Mouse (Mus musculus): ENCODE data around the gene Prrt4.

The Prrt4 gene

DNA sequence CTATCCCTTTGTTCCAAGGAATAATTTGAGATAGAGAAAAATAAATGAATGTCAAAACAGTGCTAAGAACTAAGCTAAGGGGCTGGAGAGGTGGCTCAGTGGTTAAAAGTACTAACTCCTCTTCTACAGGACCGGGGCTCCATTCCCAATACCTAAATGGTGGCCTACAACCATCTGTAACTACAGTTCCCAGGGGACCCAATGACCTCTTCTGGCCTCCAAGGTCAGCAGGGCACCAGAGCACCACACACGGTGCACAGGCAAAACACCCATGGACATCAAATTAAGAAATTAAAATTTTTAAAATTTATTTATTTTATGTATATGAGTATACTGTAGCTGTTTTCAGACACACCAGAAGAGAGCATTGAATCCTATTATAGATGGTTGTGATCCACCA is 18.6 kb downstream of the Prrt4 start:
- no peak for DNase-seq (ENCODE audit: extremely low read depth, insufficient read length, low spot score)

DNA sequence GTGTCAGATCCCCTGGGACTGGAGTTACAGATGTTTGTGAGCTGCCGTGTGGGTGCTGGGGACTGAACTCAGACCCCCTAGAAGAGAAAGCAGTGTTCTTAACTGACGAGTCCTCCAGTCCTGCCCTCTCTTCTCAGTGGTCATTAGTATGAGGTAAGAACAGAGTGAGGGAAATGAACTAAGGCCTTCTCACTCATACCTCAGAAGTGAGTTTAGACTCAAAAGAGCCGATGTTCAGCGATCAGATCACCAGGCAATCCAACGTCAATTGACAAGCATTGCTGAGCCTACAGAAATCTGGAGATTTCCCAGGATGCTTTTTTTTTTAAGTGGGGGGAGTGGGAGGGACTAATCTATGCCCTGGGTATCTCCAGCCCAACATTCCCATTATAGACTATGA is 23.1 kb downstream of the Prrt4 start:
- DNase-seq (ENCODE audit: extremely low read depth, insufficient read length, low spot score): no peak

DNA sequence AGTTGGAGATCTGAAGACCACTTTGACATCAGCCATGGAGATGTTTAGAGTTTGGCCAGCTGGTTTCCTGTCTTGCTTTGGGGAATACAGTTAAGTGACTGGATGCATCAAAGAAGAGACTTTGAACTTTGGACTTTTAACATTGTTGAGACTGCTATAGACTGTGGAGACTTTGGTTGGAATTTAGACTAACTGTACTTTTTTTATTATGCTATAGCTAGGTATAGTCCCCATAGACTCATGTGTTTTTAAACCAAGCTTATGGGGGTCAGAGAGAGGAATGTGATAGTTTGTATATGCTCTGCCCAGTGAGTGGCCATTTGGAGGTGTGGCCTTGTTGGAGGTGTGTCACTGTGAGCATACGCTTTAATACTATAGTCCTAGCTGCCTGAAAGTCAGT is 29.4 kb downstream of the Prrt4 start:
- DNase-seq (ENCODE audit: extremely low read depth, insufficient read length, low spot score): no peak

DNA sequence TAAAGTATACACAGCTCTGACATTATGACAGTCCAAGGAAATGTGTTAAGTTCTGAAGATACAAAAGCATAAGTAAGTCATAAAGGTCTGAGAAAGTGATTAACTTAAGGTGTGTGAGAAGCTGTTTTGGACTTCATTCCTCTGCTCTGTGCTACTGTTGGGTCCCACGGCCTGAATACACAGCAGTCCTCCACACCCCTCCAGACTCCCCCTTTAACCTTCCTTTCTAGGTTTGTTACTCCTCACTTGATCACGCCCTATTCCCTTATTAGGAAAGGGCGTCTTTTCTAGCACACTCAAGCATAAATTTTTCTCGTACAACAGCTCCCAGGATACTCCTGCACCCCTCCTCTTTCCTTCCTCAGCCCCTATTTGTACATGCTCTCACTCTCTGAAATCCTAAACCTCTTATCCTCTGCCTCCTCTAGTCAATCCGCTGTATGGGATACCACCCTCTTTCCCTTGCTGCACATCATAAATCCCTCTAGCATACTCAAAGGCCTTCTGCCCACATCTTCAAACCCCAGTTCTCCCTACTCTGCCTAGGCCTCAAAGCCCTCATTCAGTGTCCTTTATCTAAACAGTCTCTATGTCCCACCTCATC is 31.9 kb downstream of the Prrt4 start:
- DNase-seq (ENCODE audit: extremely low read depth, insufficient read length, low spot score): no peak

DNA sequence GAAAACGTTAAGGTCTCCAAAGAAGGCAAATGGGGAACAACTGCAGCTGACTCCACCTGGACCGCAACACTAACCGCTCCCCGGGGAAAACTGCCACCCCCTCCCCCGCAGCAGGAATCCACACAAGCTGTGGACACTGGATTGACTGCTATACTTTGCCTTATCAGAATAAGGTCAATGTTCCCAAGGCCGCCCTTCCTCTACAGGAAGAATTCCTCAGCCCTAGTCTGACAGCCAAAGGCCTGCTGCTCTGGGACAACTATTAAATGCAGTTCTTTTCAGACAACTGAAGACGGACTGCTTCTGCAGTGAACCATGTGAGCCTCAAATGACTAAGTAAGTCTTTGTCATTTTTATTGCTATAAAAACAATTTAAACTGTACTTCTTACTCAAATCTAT is 32.7 kb downstream of the Prrt4 start:
- DNase-seq (ENCODE audit: extremely low read depth, insufficient read length, low spot score): no peak

DNA sequence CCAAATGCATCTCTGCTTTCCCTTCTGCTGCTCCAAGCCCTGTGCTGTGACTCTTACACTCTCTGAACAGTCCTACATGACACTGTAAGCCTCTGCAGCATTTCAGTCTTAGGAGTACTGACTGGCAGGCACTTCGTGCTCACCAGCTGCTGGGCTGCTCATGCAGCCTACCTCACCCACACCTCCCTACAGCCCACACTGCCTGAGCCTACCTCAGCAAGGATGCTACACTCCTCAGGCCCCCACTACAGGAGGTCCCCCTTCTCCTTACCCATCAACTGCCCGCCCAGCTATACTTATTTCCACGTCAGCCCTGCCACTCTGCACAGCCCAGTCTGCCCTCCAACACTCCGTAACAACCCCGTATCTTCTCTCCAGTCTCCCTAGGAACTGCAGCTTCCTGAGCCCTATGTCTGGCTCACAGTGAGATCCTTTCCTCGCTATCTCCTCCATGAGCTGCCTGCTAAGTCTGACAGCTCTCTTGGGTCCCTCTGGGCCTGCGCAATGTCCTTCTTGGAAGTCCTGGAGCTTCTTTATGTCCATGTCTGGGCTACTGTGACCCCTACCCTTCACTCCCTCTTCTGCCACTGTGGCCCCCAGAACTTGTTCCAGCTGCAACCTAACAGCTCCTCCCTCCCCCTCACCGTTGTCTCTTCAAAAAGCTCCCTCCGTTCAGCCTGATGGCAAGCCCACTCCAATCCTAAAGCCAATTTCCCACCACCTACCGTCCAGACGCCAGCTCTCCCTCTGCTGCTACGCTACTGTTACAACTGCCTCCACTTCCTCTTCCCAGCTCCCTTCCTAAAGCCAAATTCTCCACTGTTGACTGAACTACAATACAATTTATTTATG is 33.7 kb downstream of the Prrt4 start:
- no peak for DNase-seq (ENCODE audit: extremely low read depth, insufficient read length, low spot score)

DNA sequence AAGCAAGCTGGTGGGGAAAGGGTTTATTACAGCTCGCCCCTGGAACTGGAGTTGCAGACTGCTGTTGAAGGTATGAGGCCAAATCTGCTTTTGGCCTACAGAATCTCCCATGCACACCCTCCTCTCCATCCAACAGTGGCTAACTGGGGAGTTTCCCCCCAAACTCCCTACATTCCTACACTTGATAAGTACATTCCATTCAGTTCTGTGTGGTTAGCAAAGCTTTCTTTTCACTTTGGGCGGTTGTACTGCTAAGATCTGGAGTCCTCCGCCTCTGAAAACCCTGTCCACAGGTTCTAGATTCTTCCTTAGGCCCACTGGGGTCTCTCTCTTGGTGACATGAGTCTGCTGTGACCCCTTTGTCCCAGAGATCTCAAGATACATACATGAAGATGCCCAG is 34.4 kb downstream of the Prrt4 start:
- DNase-seq (ENCODE audit: extremely low read depth, insufficient read length, low spot score): no peak

DNA sequence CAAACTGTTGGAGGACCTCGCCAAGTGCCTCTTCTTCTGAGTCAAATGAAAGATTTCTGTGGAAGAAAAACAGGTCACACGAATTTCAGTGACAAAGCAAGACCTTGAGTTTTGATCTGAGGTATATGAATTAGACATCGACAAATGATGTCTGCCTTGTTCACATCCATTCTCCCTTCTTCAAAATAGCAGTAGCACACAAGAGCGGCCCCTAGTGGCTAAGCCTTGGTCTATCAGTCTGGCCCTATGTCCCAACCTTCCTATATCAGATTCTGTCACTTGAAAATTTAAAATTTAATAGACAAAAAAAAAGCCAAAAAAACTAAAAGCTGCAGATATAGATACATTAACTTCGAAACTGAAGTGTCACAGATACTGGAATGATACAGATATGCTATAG is 35.8 kb downstream of the Prrt4 start:
- no peak for DNase-seq (ENCODE audit: extremely low read depth, insufficient read length, low spot score)

DNA sequence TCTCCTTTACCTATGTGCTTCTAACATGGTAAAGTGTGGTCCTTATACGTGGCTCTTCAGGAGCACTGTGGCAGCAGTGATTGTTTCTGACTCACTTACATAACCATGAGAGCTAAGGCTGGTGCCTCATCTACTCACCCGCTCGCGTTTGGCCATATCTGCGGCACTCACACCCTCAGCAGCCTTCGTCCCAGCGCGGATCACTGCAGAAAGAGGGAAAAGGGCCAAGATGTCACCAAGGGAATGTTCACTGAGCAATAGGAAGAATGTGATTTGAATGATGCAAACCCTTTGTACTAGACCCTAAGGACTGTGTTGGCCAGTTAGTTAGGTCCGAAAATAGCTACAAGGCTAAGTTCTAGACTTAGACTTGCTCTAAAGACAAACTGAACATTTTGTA is 41.9 kb downstream of the Prrt4 start:
- DNase-seq (ENCODE audit: extremely low read depth, insufficient read length, low spot score): no peak

DNA sequence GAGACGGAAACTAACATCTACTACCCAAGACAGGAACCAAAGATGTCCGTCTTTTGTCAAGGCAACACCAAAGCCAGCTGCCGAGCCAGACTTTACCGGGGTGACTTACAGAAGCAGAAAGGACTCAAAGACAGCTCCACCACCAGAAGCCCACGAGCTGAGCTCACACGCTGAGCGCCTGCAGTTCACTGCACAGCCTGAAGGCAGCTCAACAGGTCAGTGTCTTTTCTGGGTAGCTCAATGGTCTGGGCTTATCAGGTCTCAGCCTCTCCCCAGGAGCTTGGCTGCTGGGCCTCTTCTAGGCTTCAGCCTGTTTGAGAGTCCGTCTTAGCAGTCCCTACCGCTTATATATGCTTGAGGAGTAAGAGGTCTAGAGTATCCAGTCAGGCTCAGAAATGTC is 46.3 kb downstream of the Prrt4 start:
- no peak for DNase-seq (ENCODE audit: extremely low read depth, insufficient read length, low spot score)

DNA sequence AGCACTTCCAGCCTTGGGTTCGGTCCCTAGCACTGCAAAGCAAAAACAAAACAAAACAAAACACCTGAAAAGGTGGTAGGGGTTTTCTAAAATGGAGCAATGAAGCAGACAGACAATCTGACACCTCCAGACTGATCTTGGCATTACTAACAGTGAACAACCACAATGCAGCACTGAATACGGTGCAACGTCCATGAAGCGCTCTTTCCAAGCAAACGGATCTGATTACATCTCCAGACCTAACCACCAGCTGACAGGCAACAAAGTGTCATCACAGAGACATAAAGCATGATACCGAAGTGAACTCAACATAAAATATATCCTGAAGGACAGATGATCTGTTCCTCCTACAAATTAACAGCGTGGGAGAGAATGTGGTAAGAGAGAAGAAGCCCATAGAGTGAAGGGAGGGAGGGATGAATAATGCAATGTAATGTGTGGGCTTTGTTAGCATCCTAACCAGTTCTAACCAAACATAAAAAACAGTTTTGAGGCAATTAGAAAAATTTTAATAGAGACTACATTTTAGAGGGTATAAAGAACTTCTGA is 52.4 kb downstream of the Prrt4 start:
- DNase-seq (ENCODE audit: extremely low read depth, insufficient read length, low spot score): no peak

DNA sequence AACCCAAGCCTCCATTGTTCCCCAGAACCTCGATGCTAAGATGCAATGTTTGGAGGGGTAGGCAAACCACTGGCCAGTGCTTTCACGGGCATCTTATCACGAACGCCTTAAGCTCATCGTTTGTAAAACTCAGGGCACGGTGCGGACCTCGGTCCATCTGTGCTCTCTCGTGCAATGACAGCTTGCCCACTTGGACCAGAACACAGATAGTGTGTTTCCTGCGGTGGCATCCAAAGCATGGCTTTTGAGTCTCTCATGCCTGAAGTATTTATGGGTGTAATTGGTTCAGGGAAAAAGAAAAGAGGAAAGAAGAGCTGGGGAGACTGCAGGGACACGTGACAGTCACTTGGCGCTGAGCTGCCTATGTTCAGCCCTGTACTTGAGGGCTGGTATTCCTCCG is 59.4 kb downstream of the Prrt4 start:
- DNase-seq (ENCODE audit: extremely low read depth, insufficient read length, low spot score): no peak
